Mouse (Mus musculus) lung, adult 2 months (tissue): Measurements from ENCODE around the gene Sept1.
A peak's percentile ranks its signal among the peaks of the same experiment; 100 is the strongest.

ENCODE experiments used
- CTCF ChIP-seq: fragments of 200-500 bp; IDR thresholded peaks from 2 replicates; pipeline ENCODE4 v1.5.1; 2011; ENCODE audit warnings: mild to moderate bottlenecking, low read length, control low read depth; ENCODE audit not compliant: insufficient read depth
- POLR2A ChIP-seq: fragments of 200-500 bp; IDR thresholded peaks from 2 replicates; pipeline ENCODE4 v1.6.1; 2011; ENCODE audit warnings: low read depth, mild to moderate bottlenecking, control low read depth, low read length, borderline replicate concordance; ENCODE audit errors: extremely low read depth

GRCm38 (mm10) chr7:127213485-127213884 lies 19.4 kb downstream of the Sept1 start:
- no peak for TF ChIP-seq POLR2A
- peak; percentile 46 for TF ChIP-seq CTCF
